Mouse (Mus musculus) megakaryocyte, adult 5-6 weeks (primary cell): ENCODE measurements at regions not wholly inside any gene's neighbourhood (a gene's known extent, or its start where the extent isn't known, plus 50 kb on each side); places are given as distances from the start of the nearest gene placed in this dataset.

Experiments
- ATAC-seq: 2 replicates; pipeline ENCODE4 v1.8.0; 2016; ENCODE audit warnings: mild to moderate bottlenecking, inconsistent platforms; ENCODE audit not compliant: poor library complexity, severe bottlenecking

- ATAC-seq: no peak
Measured at GRCm38 (mm10) chr1:193965278-193965677, 595.2 kb upstream of the Camk1g start.

DNA sequence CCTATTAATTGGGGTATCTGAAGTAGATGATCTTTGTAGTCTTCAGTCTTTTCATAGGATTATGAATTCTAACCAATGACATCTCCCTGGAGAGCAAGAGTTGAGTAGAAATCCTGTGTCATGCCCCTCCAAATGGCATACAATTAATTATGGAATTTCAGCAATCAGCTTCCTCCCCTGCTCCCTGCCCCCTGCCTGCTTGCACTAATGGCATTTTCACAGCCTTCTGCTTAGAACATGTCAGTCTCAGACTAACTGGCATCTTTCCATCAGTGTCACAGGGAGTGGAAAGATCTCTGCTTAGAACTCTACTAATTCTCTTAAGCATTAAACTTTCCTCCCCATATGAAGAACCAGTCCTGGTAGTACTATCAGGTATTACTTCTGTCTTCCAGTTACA lies 581.8 kb upstream of the Camk1g start:
- no peak for ATAC-seq

DNA sequence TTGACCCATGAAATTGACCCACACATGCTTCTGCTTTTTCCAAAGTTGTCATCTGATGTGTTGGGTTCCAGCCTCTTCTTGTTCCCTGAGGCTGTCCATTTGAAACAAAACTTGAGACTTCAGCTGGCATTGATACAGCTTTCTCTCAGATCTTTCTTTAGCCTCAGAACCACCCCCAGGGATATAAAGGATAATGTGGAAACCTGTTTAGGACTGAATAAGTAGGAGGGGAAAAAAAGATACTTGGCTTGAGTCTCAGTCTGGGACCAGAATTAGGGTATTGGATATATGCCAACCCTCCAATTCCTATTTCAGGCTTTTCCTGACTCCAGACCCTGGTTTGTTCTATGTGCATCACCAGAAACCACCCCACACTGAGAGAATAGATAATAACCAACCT lies 579.7 kb upstream of the Camk1g start:
- no peak for ATAC-seq

DNA sequence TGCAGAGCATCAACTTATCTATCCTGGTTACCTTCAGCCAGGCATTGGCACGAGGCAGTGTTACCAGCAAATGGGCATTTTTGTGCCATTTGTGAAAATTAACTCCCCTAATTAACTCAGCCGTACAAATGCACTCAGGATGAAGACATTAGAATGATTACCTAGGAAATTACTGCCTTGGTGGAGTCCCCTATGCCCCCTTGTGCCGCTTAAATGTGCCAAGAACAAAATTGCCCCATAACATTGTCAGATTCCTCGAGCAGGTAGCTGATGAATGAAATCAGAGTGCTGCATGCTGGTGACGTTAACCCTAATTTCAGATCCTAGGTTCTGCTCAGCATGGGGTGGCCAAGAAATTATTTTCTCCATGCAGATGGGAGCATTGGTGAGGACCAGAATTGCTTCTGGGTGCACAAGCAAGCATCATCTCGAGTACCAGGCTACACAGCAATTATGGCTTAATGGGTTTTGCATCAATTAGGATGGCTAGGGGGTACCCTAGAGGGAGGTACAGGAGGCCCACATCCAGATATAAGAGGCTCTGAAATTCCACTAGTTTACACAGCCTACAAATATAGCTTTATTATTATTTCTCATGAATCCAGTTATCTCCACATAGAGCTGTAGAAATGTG lies 577.0 kb upstream of the Camk1g start:
- ATAC-seq: no peak

DNA sequence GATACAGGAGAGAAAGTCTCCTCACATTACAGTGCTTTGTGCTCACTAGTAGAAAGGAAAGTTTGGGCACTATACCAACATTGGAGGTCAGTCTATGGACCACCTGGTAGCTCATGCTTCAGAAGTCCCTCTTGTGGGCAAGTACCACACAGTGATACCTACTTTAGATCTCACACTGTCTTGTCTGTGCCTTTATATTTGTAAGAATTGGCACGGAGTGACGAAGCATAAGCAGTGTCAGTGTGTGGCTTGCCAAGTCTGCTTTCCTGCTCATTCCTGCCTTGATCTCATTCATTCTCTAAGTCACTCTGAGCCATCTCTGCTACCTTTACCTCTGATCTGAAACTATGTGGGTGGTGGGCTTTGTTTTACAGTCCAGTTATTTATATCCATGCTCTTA lies 565.9 kb upstream of the Camk1g start:
- no peak for ATAC-seq

- ATAC-seq: no peak
Measured at GRCm38 (mm10) chr1:193934308-193934707, 564.2 kb upstream of the Camk1g start.

- peak; percentile 61 for ATAC-seq
Measured at GRCm38 (mm10) chr1:193931131-193931729, 561.1 kb upstream of the Camk1g start.

DNA sequence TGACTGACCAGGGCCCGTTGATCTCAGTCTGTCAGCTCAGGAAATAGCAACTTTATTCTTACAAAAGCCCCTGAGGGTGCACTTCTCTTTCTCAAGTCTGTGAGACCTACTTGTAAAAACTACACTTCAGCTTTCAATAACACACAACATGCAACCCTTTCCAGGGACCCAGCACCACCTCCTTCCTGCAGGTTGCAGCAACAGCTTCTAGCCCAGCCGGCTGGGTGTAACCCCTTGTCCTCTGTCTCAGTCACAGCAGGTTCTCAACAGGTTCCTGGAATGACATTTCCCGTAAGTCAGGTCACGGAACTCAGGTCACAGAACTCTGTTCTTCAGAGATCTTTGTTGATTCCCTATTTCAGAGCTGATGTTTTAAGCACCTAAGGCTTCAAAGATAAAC lies 558.5 kb upstream of the Camk1g start:
- peak; percentile 44 for ATAC-seq

GRCm38 (mm10) chr1:193922756-193923155 lies 552.7 kb upstream of the Camk1g start:
- ATAC-seq: peak; percentile 69

- no peak for ATAC-seq
Measured at GRCm38 (mm10) chr1:193919243-193919642, 549.1 kb upstream of the Camk1g start.

DNA sequence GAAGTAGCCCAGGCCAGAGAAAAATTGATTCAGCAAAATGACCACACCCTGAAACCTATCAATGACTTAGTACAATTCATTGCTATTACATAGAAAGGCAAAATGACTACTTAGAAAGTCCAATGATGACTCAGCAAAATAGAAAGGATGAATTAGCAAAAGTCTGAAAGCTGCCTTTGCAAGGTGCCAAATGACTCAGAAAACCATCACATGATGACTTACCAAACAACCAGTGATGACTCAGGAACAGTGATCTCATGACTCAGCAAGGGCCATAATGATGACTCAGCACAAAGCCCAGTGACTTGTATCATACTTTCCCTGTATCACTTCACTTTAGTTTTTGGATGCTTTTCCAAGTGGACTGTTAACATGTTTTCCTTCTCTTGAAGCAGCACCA lies 535.6 kb upstream of the Camk1g start:
- ATAC-seq: 0 out of 2 replicates have a peak, but pooled peaks have one; percentile 43

DNA sequence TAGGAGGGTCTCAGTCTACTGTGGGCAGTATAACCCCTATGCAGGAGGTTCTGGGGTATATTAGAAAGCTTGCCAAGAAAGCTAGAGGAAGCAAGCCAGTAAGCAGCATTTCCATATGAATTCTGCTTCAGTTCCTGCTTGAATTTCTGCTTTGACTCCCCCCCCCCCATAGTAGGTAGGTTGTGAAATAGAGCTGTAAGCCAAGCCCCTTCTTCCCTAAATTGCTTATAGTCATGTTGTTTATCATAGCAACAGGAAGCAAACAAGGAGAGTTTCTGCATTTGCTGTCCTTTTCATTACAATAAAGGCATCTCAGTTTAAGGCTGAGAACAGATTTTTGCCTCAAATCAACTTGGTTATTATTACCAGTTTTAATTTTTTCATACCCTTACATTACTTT lies 524.0 kb upstream of the Camk1g start:
- 0 out of 2 replicates have a peak, but pooled peaks have one; percentile 16 for ATAC-seq

DNA sequence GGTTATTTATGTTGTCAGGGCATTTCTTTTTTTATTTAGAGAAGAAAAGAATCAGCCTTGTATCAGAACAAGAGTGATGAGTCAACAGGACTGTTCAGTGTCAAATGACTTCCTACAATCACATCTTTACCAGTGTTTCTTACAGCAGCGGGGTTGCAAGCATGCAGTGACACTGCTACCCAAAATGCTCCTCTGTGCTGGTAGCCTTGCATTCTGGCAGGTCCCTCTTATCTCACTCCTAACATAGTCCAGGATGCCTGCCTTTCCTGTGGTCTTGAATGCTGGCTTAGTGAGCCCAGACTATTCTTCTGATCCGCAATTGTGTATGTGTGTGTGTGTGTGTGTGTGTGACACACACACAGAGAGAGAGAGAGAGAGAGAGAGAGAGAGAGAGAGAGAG lies 506.4 kb upstream of the Camk1g start:
- no peak for ATAC-seq

GRCm38 (mm10) chr1:193876121-193876520 lies 506.0 kb upstream of the Camk1g start:
- ATAC-seq: no peak

GRCm38 (mm10) chr1:193875287-193875686 lies 505.2 kb upstream of the Camk1g start:
- no peak for ATAC-seq

DNA sequence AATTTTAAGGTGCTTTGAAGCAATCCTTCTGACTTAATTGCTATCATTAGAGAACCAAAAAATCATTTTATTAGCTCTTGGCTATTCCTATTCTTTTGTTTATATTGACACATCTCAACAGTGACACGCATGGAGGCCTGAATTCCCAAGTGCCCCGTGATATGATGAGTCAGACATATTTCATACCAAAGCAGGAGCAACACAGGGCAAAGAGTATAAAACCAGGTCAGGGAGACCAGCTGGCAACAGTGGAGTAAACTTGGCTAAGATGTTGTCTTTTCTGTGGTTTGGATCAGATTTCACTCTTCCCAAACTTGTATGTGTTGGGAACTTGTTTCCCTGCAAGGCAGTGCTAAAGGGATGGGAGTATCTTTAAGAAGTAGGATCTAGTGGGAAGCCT lies 500.6 kb upstream of the Camk1g start:
- no peak for ATAC-seq

DNA sequence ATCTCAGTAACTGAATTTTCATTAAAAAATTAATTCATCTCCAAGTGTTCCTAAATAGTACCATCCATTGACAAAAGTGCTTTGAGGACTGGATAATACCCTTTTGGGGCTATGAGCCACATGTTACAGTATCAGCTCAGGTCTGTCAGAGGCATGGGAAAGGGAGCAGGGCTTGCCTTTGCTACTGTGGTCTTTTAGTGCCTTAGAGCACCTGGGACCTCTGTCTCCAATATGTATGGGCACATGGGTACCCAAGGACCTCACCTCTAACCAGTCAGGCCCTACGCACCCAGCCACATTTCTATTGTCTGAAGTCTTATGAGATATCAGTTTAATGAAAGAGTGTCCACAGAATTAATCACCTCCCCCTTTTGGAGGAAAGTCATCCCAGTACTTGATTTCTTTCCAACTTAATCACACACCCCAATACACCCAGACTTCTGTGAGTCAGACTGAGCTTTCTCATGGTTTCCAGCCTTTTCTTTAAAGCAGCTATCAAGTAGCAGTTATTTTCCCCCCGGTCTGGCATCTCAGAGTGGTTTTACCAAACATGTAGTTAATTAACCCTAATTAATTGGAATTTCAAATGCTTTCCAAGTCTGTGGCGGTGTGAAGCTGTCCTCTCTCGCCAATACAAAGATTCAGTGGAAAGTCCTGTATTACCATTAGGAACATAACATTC lies 498.7 kb upstream of the Camk1g start:
- no peak for ATAC-seq

- no peak for ATAC-seq
Measured at GRCm38 (mm10) chr1:193860767-193861299, 490.7 kb upstream of the Camk1g start.

GRCm38 (mm10) chr1:193860354-193860753 lies 490.3 kb upstream of the Camk1g start:
- ATAC-seq: no peak

DNA sequence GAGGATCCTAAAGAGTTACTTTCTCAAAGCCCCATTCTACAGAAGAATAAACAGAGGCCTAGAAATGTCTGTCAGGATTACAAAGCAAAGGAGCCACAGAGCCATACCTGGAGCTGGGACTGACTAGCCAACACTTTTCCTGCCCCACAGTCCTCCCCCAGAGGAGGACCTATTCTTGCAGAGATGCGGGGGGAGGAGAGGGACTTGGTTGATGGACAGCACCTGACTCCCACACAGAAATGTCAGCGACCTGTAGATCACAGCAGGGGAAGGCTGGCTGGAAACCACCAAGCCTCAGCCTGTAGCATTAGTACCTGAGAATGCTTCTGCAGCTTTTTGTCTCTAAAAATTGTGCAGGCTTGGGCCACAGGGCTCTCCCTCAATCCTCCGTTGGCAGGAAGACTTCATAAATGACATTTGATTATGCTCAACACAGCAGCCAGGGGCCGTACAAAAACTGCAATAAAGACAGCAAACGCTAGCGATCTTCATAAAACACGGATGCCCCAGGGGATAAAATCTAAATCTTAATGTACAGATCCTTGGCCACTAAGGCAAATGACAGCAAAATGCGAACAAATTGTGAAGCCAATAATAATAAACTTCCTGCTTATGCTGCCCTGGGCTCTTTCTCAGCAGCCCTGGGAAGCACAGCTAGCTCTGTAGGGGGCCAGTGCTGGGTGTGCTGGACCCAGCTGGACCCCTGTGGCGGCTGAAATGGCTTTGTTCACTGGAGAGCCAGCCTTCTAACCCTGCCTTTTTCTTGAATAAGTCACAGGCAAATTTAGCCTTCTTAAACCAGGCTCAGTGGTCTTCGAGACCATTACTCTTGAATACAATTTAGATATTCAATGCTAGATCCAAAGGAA lies 489.4 kb upstream of the Camk1g start:
- ATAC-seq: no peak

DNA sequence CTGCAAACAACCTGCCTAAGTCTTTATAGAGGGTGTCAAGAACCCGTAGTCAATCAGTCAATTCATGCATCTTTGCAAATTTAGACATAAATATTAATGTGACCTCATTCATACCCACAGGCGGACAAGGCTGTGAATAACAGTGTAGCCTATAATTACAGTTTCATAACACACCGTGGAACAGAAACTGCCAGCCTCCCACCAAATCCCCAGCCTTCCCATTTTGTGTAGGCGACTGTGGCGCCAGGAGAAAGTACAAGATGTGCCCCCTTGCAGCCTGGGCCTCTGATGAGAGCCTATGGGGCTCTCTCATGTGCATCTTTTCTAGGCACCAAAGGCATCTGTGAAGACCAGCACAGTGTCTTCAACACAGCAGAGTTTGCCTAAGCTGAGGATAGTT lies 477.8 kb upstream of the Camk1g start:
- no peak for ATAC-seq
